Mouse (Mus musculus): Measurements from ENCODE around the gene Fsd1. TPM values are rescaled to one million over a fixed set of nuclear protein-coding genes. Genes with fewer than 3 reads are reported as not detected.

The Fsd1 gene
- polyA plus RNA-seq, 1 experiment: 88.0 TPM

GRCm38 (mm10) chr17:56040030-56040856 lies 53.9 kb downstream of the Fsd1 start, which contains the start of gene Chaf1a:
Gene Chaf1a (plus strand): TSS chr17:56040439.
- H3K4me1 ChIP-seq (ENCODE audit: control insufficient read depth, insufficient read depth, low read length): no peaks in the 10 kb centered on the region; the same call in 1 of the 2 replicates
- TF ChIP-seq CTCF (IDR thresholded peaks at IDR 0.05; ENCODE audit: borderline replicate concordance, insufficient read depth, low read depth, low read length): no peak
- TF ChIP-seq POLR2A (IDR thresholded peaks at IDR 0.05; ENCODE audit: borderline replicate concordance, insufficient read depth, low read length): peak; percentile 68; the same call in 1 of the 2 replicates
- peak; percentile 94 to 98 for DNase-seq
- H3K27ac ChIP-seq (ENCODE audit: insufficient read depth, low read length): no peak within 1 kb of the TSS
- WGBS: 1% methylated on average over 68 of the region's 68 CpGs
- H3K4me3 ChIP-seq (replicated peaks; ENCODE audit: insufficient read depth, low read depth, low read length): peak within 1 kb of the TSS; percentile 50
- H3K27me3 ChIP-seq (ENCODE audit: control insufficient read depth, insufficient read depth, low read length): no peaks in the 10 kb centered on the region

- WGBS: 1% methylated on average over 12 of the region's 12 CpGs
- DNase-seq: no peak
Observed at GRCm38 (mm10) chr17:56040857-56041163, 54.5 kb downstream of the Fsd1 start.

More at GRCm38 (mm10) chr17:56040857-56041163, 54.5 kb downstream of the Fsd1 start:
- H3K4me1 ChIP-seq (ENCODE audit: control insufficient read depth, insufficient read depth, low read length): no peaks in the 10 kb centered on the region; the same call in 1 of the 2 replicates
- H3K27ac ChIP-seq (ENCODE audit: insufficient read depth, low read length): no peak overlapping the region
- H3K27me3 ChIP-seq (ENCODE audit: control insufficient read depth, insufficient read depth, low read length): no peaks in the 10 kb centered on the region
- no peak overlapping the region for H3K4me3 ChIP-seq (replicated peaks; ENCODE audit: insufficient read depth, low read depth, low read length)
- TF ChIP-seq POLR2A (IDR thresholded peaks at IDR 0.05; ENCODE audit: borderline replicate concordance, insufficient read depth, low read length) (no peak), CTCF (IDR thresholded peaks at IDR 0.05; ENCODE audit: borderline replicate concordance, insufficient read depth, low read depth, low read length) (no peak)

Other genes with a start within 250 kb of the Fsd1 start
- gene Adgre4, start 236.5 kb upstream of the Fsd1 start, polyA plus RNA-seq (2012; rRNA removed): 0.10 TPM in 1 of 2 replicates, not detected in the other
- gene Zfp119a, start 107.6 kb upstream of the Fsd1 start, polyA plus RNA-seq (2012; rRNA removed): 3.6 and 4.3 TPM in 2 replicates
- gene Zfp959, start 94.4 kb upstream of the Fsd1 start, polyA plus RNA-seq (2012; rRNA removed): 7.7 and 8.7 TPM in 2 replicates
- 3.3 and 3.7 TPM in 2 replicates for gene Zfp119b, start 37.0 kb upstream of the Fsd1 start, polyA plus RNA-seq (2012; rRNA removed)
- 0.81 and 1.00 TPM in 2 replicates for gene Ebi3, start 33.9 kb upstream of the Fsd1 start, polyA plus RNA-seq (2012; rRNA removed)
- gene Yju2, start 27.4 kb upstream of the Fsd1 start, polyA plus RNA-seq (2012; rRNA removed): 13.4 and 14.9 TPM in 2 replicates
- gene Shd, start 16.0 kb upstream of the Fsd1 start, polyA plus RNA-seq (2012; rRNA removed): 122 and 127 TPM in 2 replicates
- gene Stap2, start 19.1 kb downstream of the Fsd1 start, polyA plus RNA-seq (2012; rRNA removed): 51.8 and 64.1 TPM in 2 replicates
- gene Mpnd, start 19.2 kb downstream of the Fsd1 start, polyA plus RNA-seq (2012; rRNA removed): 183 and 193 TPM in 2 replicates
- 69.5 and 82.5 TPM in 2 replicates for gene Sh3gl1, start 50.1 kb downstream of the Fsd1 start, polyA plus RNA-seq (2012; rRNA removed)
- gene Chaf1a, start 53.9 kb downstream of the Fsd1 start, polyA plus RNA-seq (2012; rRNA removed): 2.9 and 3.3 TPM in 2 replicates
- gene Ubxn6, start 88.5 kb downstream of the Fsd1 start, polyA plus RNA-seq (2012; rRNA removed): 114 TPM in 2 replicates
- gene Hdgfl2, start 93.1 kb downstream of the Fsd1 start, polyA plus RNA-seq (2012; rRNA removed): 109 and 116 TPM in 2 replicates
- gene Plin4, start 123.3 kb downstream of the Fsd1 start, polyA plus RNA-seq (2012; rRNA removed): 1.1 and 1.7 TPM in 2 replicates
- gene Plin5, start 131.1 kb downstream of the Fsd1 start, polyA plus RNA-seq (2012; rRNA removed): 0.38 and 0.54 TPM in 2 replicates
- gene Lrg1, start 135.5 kb downstream of the Fsd1 start, polyA plus RNA-seq (2012; rRNA removed): 0.93 and 1.6 TPM in 2 replicates
- 51.8 and 54.3 TPM in 2 replicates for gene Sema6b, start 153.8 kb downstream of the Fsd1 start, polyA plus RNA-seq (2012; rRNA removed)
- gene Tnfaip8l1, start 176.0 kb downstream of the Fsd1 start, polyA plus RNA-seq (2012; rRNA removed): 1.7 and 1.9 TPM in 2 replicates
- 44.5 and 45.0 TPM in 2 replicates for gene Mydgf, start 197.4 kb downstream of the Fsd1 start, polyA plus RNA-seq (2012; rRNA removed)
- 54.7 and 56.3 TPM in 2 replicates for gene Dpp9, start 232.4 kb downstream of the Fsd1 start, polyA plus RNA-seq (2012; rRNA removed)